In genomic region chr13:38296601-38297000, GRCm38 (mm10) we compare ENCODE assay signal across 16 mouse cellular contexts. TPM values are rescaled to one million over a fixed set of nuclear protein-coding genes. Genes with fewer than 3 reads are reported as not detected.
DNase-seq lines count a peak whose midpoint lies in the region; ATAC-seq and TF ChIP-seq lines count a peak whose summit lies in the region.
"Had no signal": no experiment of that assay in that cellular context is flagged by ENCODE, and none has a peak within 500 bp of the region (broad histone marks: within the 10 kb centered on the region; RNA-seq: fewer than 3 reads in every experiment).

No protein-coding gene starts in this region.

- no peak for TF ChIP-seq CTCF in CH12.LX (conservative IDR thresholded peaks at IDR 0.05 in 1 of 2, IDR thresholded peaks at IDR 0.05 in 1 of 2; ENCODE audit: low read depth in 2 of 2, low read length in 2 of 2)

- H3K27ac ChIP-seq in kidney, embryonic 16.5 days (ENCODE audit: low read length) = 0 out of 2 replicates have a peak overlapping the region, but pooled peaks have one; percentile 2
- H3K27ac ChIP-seq in CH12.LX (ENCODE audit: insufficient read depth, low read depth) = no peak overlapping the region
- peak overlapping the region; percentile 60 for H3K27ac ChIP-seq in intestine, embryonic 14.5 days (ENCODE audit: low read depth)
- peak overlapping the region; percentile 70 for H3K27ac ChIP-seq in neural tube, embryonic 13.5 days (replicated peaks)
- no peak overlapping the region for H3K27ac ChIP-seq in hindbrain, embryonic 12.5 days
- H3K27ac ChIP-seq: liver, embryonic 14.5 days had no signal

- 18% methylated on average over 8 of the region's 8 CpGs for WGBS in kidney, embryonic 16.5 days
- WGBS in intestine, embryonic 14.5 days = 8% methylated on average over 8 of the region's 8 CpGs
- WGBS in neural tube, embryonic 13.5 days = 49% methylated on average over 8 of the region's 8 CpGs
- 72% methylated on average over 8 of the region's 8 CpGs for WGBS in hindbrain, embryonic 12.5 days

- in situ Hi-C loops in CH12.LX (cut with MboI; ENCODE audit: low pct_ligation_motif_present, low pct_unique_long_range_greater_than_20kb, low sequenced_read_pairs) = no loop called here

- no peak for TF ChIP-seq POLR2A in CH12.LX (IDR thresholded peaks at IDR 0.05; ENCODE audit: low read depth, low read length)

- DNase-seq in kidney, adult 18-20 months = no peak
- no peak for DNase-seq in CH12.LX (ENCODE audit: extremely low read depth)
- DNase-seq in intestine, embryonic 14.5 days (ENCODE audit: low spot score) = peak; percentile 78
- DNase-seq: layer of hippocampus, adult 9-11 months; left cerebral cortex, postnatal 4 days; right cerebral cortex, postnatal 25 days; thymus, postnatal 36 days had no signal

- no peak for TF ChIP-seq RAD21 in CH12.LX (IDR thresholded peaks at IDR 0.05; ENCODE audit: low read depth, low read length)

- peak; percentile 64 for ATAC-seq in kidney, embryonic 16.5 days (ENCODE audit: low FRiP score, low TSS enrichment)
- peak; percentile 78 for ATAC-seq in intestine, embryonic 14.5 days (replicated peaks; ENCODE audit: low FRiP score, low TSS enrichment, low read depth)
- peak; percentile 65 for ATAC-seq in neural tube, embryonic 13.5 days (ENCODE audit: low read depth)
- no peak for ATAC-seq in CD4-positive, CD25-positive, alpha-beta regulatory T cell, adult 4 months
- no peak for ATAC-seq in hindbrain, embryonic 12.5 days (ENCODE audit: low FRiP score)
- ATAC-seq: forebrain, embryonic 16.5 days; hindbrain, embryonic 16.5 days; Patski had no signal

- dilution Hi-C loops in CH12.LX (cut with MboI; ENCODE audit: extremely low pct_ligation_motif_present, extremely low pct_unique_long_range_greater_than_20kb, low sequenced_read_pairs) = no loop called here

- no peaks in the 10 kb centered on the region; the same call in 1 of the 2 replicates for H3K79me2 ChIP-seq in CH12.LX (replicated peaks; ENCODE audit: control insufficient read depth, extremely low read depth, insufficient read depth, poor library complexity, severe bottlenecking)

- no peaks in the 10 kb centered on the region for H3K36me3 ChIP-seq in kidney, embryonic 16.5 days (ENCODE audit: insufficient read depth, low read length)
- no peaks in the 10 kb centered on the region for H3K36me3 ChIP-seq in CH12.LX (replicated peaks in 1 of 2; ENCODE audit: control insufficient read depth in 1 of 2, insufficient read depth in 1 of 2, low read length in 1 of 2)
- no peaks in the 10 kb centered on the region for H3K36me3 ChIP-seq in intestine, embryonic 14.5 days (ENCODE audit: control insufficient read depth, insufficient read depth, low read length)
- no peaks in the 10 kb centered on the region for H3K36me3 ChIP-seq in neural tube, embryonic 13.5 days
- no peaks in the 10 kb centered on the region for H3K36me3 ChIP-seq in hindbrain, embryonic 12.5 days

- H3K4me2 ChIP-seq in kidney, embryonic 16.5 days (replicated peaks; ENCODE audit: low read depth, low read length) = no peak overlapping the region
- peak overlapping the region; percentile 56 for H3K4me2 ChIP-seq in CH12.LX (ENCODE audit: insufficient read depth, low read depth, poor library complexity, severe bottlenecking)
- H3K4me2 ChIP-seq in intestine, embryonic 14.5 days (ENCODE audit: low read length) = peak overlapping the region; percentile 32
- no peak overlapping the region for H3K4me2 ChIP-seq in neural tube, embryonic 13.5 days
- no peak overlapping the region for H3K4me2 ChIP-seq in hindbrain, embryonic 12.5 days (replicated peaks)

- TF ChIP-seq EP300 in CH12.LX (IDR thresholded peaks at IDR 0.05; ENCODE audit: low read length) = no peak

- H3K27me3 ChIP-seq in kidney, embryonic 16.5 days (ENCODE audit: insufficient read depth, low read length) = no peaks in the 10 kb centered on the region
- H3K27me3 ChIP-seq in CH12.LX (replicated peaks) = no peaks in the 10 kb centered on the region
- no peaks in the 10 kb centered on the region for H3K27me3 ChIP-seq in intestine, embryonic 14.5 days (replicated peaks; ENCODE audit: control insufficient read depth, insufficient read depth, low read length)
- H3K27me3 ChIP-seq in neural tube, embryonic 13.5 days = no peaks in the 10 kb centered on the region
- no peaks in the 10 kb centered on the region for H3K27me3 ChIP-seq in hindbrain, embryonic 12.5 days
- H3K27me3 ChIP-seq: Patski had no signal

- peaks cover 4% of the 10 kb centered on the region; the same call in 1 of the 2 replicates for H3K4me1 ChIP-seq in kidney, embryonic 16.5 days (ENCODE audit: insufficient read depth, low read length)
- peaks cover 4 to 9% of the 10 kb centered on the region in 2 experiments; a peak in 3 of 4 replicates for H3K4me1 ChIP-seq in CH12.LX (ENCODE audit: control insufficient read depth in 1 of 2, insufficient read depth in 2 of 2)
- H3K4me1 ChIP-seq in intestine, embryonic 14.5 days (replicated peaks; ENCODE audit: control insufficient read depth, insufficient read depth, low read length) = peaks cover 20% of the 10 kb centered on the region
- H3K4me1 ChIP-seq in neural tube, embryonic 13.5 days (replicated peaks) = 0 out of 2 replicates have a peak, but pooled peaks cover 5% of the 10 kb centered on the region
- no peaks in the 10 kb centered on the region for H3K4me1 ChIP-seq in hindbrain, embryonic 12.5 days

- H3K4me3 ChIP-seq in kidney, embryonic 16.5 days (ENCODE audit: low read length) = no peak overlapping the region
- H3K4me3 ChIP-seq in CH12.LX (replicated peaks in 1 of 3; ENCODE audit: low read depth in 2 of 3, low read length in 2 of 3, poor library complexity in 1 of 3) = no peak overlapping the region
- H3K4me3 ChIP-seq in intestine, embryonic 14.5 days (ENCODE audit: low read depth, low read length) = no peak overlapping the region
- no peak overlapping the region for H3K4me3 ChIP-seq in neural tube, embryonic 13.5 days
- no peak overlapping the region for H3K4me3 ChIP-seq in hindbrain, embryonic 12.5 days

- H3K9ac ChIP-seq in kidney, embryonic 16.5 days (replicated peaks; ENCODE audit: low read length) = no peak overlapping the region
- H3K9ac ChIP-seq in CH12.LX (ENCODE audit: insufficient read depth, low read depth) = no peak overlapping the region
- H3K9ac ChIP-seq in intestine, embryonic 14.5 days (ENCODE audit: low read length) = no peak overlapping the region
- no peak overlapping the region for H3K9ac ChIP-seq in neural tube, embryonic 13.5 days
- H3K9ac ChIP-seq in hindbrain, embryonic 12.5 days = no peak overlapping the region
- H3K9ac ChIP-seq: liver, embryonic 14.5 days had no signal

- H3K9me3 ChIP-seq in kidney, embryonic 16.5 days (ENCODE audit: low read length) = no peaks in the 10 kb centered on the region; the same call in 1 of the 2 replicates
- H3K9me3 ChIP-seq in CH12.LX (replicated peaks; ENCODE audit: low read length) = peaks cover 4% of the 10 kb centered on the region
- H3K9me3 ChIP-seq in intestine, embryonic 14.5 days (ENCODE audit: control insufficient read depth, low read length) = no peaks in the 10 kb centered on the region
- 0 out of 2 replicates have a peak, but pooled peaks cover 4% of the 10 kb centered on the region for H3K9me3 ChIP-seq in neural tube, embryonic 13.5 days
- H3K9me3 ChIP-seq in hindbrain, embryonic 12.5 days (replicated peaks) = no peaks in the 10 kb centered on the region; the same call in 1 of the 2 replicates

TF ChIP-seq in CH12.LX, 34 proteins besides CTCF, POLR2A, EP300 and RAD21:
- no peak for TF ChIP-seq BHLHE40 (IDR thresholded peaks at IDR 0.05; ENCODE audit: low read depth, low read length)
- no peak for TF ChIP-seq JUND (conservative IDR thresholded peaks at IDR 0.05; ENCODE audit: low read depth, low read length)
- no peak for TF ChIP-seq ZMIZ1 (IDR thresholded peaks at IDR 0.05; ENCODE audit: low read depth, low read length)
- TF ChIP-seq HCFC1 (IDR thresholded peaks at IDR 0.05; ENCODE audit: low read depth, low read length) = no peak
- TF ChIP-seq NELFE (IDR thresholded peaks at IDR 0.05; ENCODE audit: low read depth, low read length) = no peak
- TF ChIP-seq MEF2A (IDR thresholded peaks at IDR 0.05; ENCODE audit: borderline replicate concordance, low read depth, low read length) = no peak

RNA-seq across cellular contexts. Expression of gene Bmp6, which starts 48.3 kb away (rescaled TPM):
- 1.3 and 2.2 TPM in 2 replicates for polyA plus RNA-seq in kidney, embryonic 16.5 days (2015; fragmentation: Nextera tagmentation; extraction: Ambion mirVana)
- 2.8 and 3.5 TPM in 2 replicates for total RNA-seq in CH12.LX (2012; rRNA removed)
- 0.16 TPM in 2 replicates for total RNA-seq in CH12.LX (2014; rRNA removed)
- 0.38 and 0.77 TPM in 2 replicates for polyA plus RNA-seq in CH12.LX (2012; ENCODE audit: insufficient read length, low read depth)
- 1.7 and 1.9 TPM in 2 replicates for polyA plus RNA-seq in intestine, embryonic 14.5 days (2014; fragmentation: Nextera tagmentation; extraction: Ambion mirVana)
- 2.4 and 2.7 TPM in 2 replicates for polyA plus RNA-seq in neural tube, embryonic 13.5 days (2015; fragmentation: Nextera tagmentation; extraction: Ambion mirVana)
- not detected for polyA plus RNA-seq in CD4-positive, CD25-positive, alpha-beta regulatory T cell, adult 4 months (2017; shearing (Covaris generic))
- polyA plus RNA-seq in hindbrain, embryonic 12.5 days (2016; fragmentation: Nextera tagmentation; extraction: Ambion mirVana) = 4.6 and 5.0 TPM in 2 replicates
- total RNA-seq: common myeloid progenitor, adult 5-6 weeks had no signal

Comparison
In these comparisons a context has a peak if more than half of its experiments do, and no peak if none do; other contexts are left out.
1. ATAC-seq: peak in kidney, embryonic 16.5 days (single experiment), intestine, embryonic 14.5 days (single experiment) and neural tube, embryonic 13.5 days (single experiment); none in CD4-positive, CD25-positive, alpha-beta regulatory T cell, adult 4 months (single experiment) and hindbrain, embryonic 12.5 days (single experiment).
2. H3K27ac ChIP-seq: peak in kidney, embryonic 16.5 days (single experiment), intestine, embryonic 14.5 days (single experiment) and neural tube, embryonic 13.5 days (single experiment); none in CH12.LX (single experiment) and hindbrain, embryonic 12.5 days (single experiment).
3. H3K4me2 ChIP-seq: peak in CH12.LX (single experiment) and intestine, embryonic 14.5 days (single experiment); none in kidney, embryonic 16.5 days (single experiment), neural tube, embryonic 13.5 days (single experiment) and hindbrain, embryonic 12.5 days (single experiment).